Mouse (Mus musculus): ENCODE data around the gene Sytl1. TPM values are rescaled to one million over a fixed set of nuclear protein-coding genes. Genes with fewer than 3 reads are reported as not detected.
A peak's percentile ranks its signal among the peaks of the same experiment; 100 is the strongest.

Sytl1 gene
- polyA plus RNA-seq, 1 experiment: 0.07 TPM

- TF ChIP-seq GATA1 (IDR thresholded peaks at IDR 0.05; ENCODE audit: low read length): no peak
- TF ChIP-seq TAL1 (IDR thresholded peaks at IDR 0.05; ENCODE audit: low read length): no peak
- no peak overlapping the region for H3K4me3 ChIP-seq (replicated peaks)
- H3K4me1 ChIP-seq (ENCODE audit: control insufficient read depth): peaks cover 21% of the 10 kb centered on the region
- no peaks in the 10 kb centered on the region for H3K36me3 ChIP-seq (ENCODE audit: control insufficient read depth)
- peaks cover 71% of the 10 kb centered on the region for H3K27me3 ChIP-seq (ENCODE audit: control insufficient read depth)
- H3K9me3 ChIP-seq (ENCODE audit: control insufficient read depth, low read length): peaks cover 2% of the 10 kb centered on the region; the same call in 1 of the 2 replicates
Measured at GRCm38 (mm10) chr4:133213661-133214060, 49.3 kb downstream of the Sytl1 start.

- Histone ChIP-seq H3K4me3 (replicated peaks) (no peak overlapping the region), H3K4me1 (ENCODE audit: control insufficient read depth) (peaks cover 21% of the 10 kb centered on the region), H3K27me3 (ENCODE audit: control insufficient read depth) (peaks cover 71% of the 10 kb centered on the region), H3K9me3 (ENCODE audit: control insufficient read depth, low read length) (peaks cover 2% of the 10 kb centered on the region; the same call in 1 of the 2 replicates), H3K36me3 (ENCODE audit: control insufficient read depth) (no peaks in the 10 kb centered on the region)
- no peak for TF ChIP-seq GATA1 (IDR thresholded peaks at IDR 0.05; ENCODE audit: low read length)
- TF ChIP-seq TAL1 (IDR thresholded peaks at IDR 0.05; ENCODE audit: low read length): no peak
Measured at GRCm38 (mm10) chr4:133213268-133213590, 49.7 kb downstream of the Sytl1 start.

GRCm38 (mm10) chr4:133212562-133213267 is 50.2 kb downstream of the Sytl1 start:
- H3K9me3 ChIP-seq (ENCODE audit: control insufficient read depth, low read length): peaks cover 2% of the 10 kb centered on the region; the same call in 1 of the 2 replicates
- peaks cover 66% of the 10 kb centered on the region for H3K27me3 ChIP-seq (ENCODE audit: control insufficient read depth)
- no peak for TF ChIP-seq GATA1 (IDR thresholded peaks at IDR 0.05; ENCODE audit: low read length)
- no peak for TF ChIP-seq TAL1 (IDR thresholded peaks at IDR 0.05; ENCODE audit: low read length)
- H3K36me3 ChIP-seq (ENCODE audit: control insufficient read depth): no peaks in the 10 kb centered on the region
- peaks cover 20% of the 10 kb centered on the region for H3K4me1 ChIP-seq (ENCODE audit: control insufficient read depth)
- peak overlapping the region; percentile 55 for H3K4me3 ChIP-seq (replicated peaks)

- TF ChIP-seq TAL1 (IDR thresholded peaks at IDR 0.05; ENCODE audit: low read length): no peak
- no peak for TF ChIP-seq GATA1 (IDR thresholded peaks at IDR 0.05; ENCODE audit: low read length)
- H3K9me3 ChIP-seq (ENCODE audit: control insufficient read depth, low read length): peaks cover 2% of the 10 kb centered on the region; the same call in 1 of the 2 replicates
- peaks cover 17% of the 10 kb centered on the region for H3K4me1 ChIP-seq (ENCODE audit: control insufficient read depth)
- H3K27me3 ChIP-seq (ENCODE audit: control insufficient read depth): peaks cover 65% of the 10 kb centered on the region
- H3K36me3 ChIP-seq (ENCODE audit: control insufficient read depth): no peaks in the 10 kb centered on the region
- peak within 1 kb of the TSS; percentile 55 for H3K4me3 ChIP-seq (replicated peaks)
Measured at GRCm38 (mm10) chr4:133211751-133212561, 51.0 kb downstream of the Sytl1 start, which contains the start of the genes Cd164l2 and Gpr3. Gene Cd164l2, plus strand, starts transcription at chr4:133212131. Gene Gpr3, minus strand, starts transcription at chr4:133212536.

- Histone ChIP-seq H3K9me3 (ENCODE audit: control insufficient read depth, low read length) (peaks cover 2% of the 10 kb centered on the region; the same call in 1 of the 2 replicates), H3K4me1 (ENCODE audit: control insufficient read depth) (peaks cover 17% of the 10 kb centered on the region), H3K4me3 (replicated peaks) (no peak overlapping the region), H3K36me3 (ENCODE audit: control insufficient read depth) (no peaks in the 10 kb centered on the region), H3K27me3 (ENCODE audit: control insufficient read depth) (peaks cover 63% of the 10 kb centered on the region)
- TF ChIP-seq GATA1 (IDR thresholded peaks at IDR 0.05; ENCODE audit: low read length): no peak
- TF ChIP-seq TAL1 (IDR thresholded peaks at IDR 0.05; ENCODE audit: low read length): no peak
Measured at GRCm38 (mm10) chr4:133210788-133211390, 52.0 kb downstream of the Sytl1 start.

GRCm38 (mm10) chr4:133210023-133210787 is 52.7 kb downstream of the Sytl1 start:
- Histone ChIP-seq H3K4me1 (ENCODE audit: control insufficient read depth) (peaks cover 17% of the 10 kb centered on the region), H3K27me3 (ENCODE audit: control insufficient read depth) (peaks cover 59% of the 10 kb centered on the region), H3K4me3 (replicated peaks) (no peak overlapping the region), H3K9me3 (ENCODE audit: control insufficient read depth, low read length) (peaks cover 2% of the 10 kb centered on the region; the same call in 1 of the 2 replicates), H3K36me3 (ENCODE audit: control insufficient read depth) (no peaks in the 10 kb centered on the region)
- TF ChIP-seq TAL1 (IDR thresholded peaks at IDR 0.05; ENCODE audit: low read length): no peak
- TF ChIP-seq GATA1 (IDR thresholded peaks at IDR 0.05; ENCODE audit: low read length): no peak

GRCm38 (mm10) chr4:133209366-133209765 is 53.5 kb downstream of the Sytl1 start:
- TF ChIP-seq GATA1 (IDR thresholded peaks at IDR 0.05; ENCODE audit: low read length) (no peak), TAL1 (IDR thresholded peaks at IDR 0.05; ENCODE audit: low read length) (no peak)
- Histone ChIP-seq H3K36me3 (ENCODE audit: control insufficient read depth) (no peaks in the 10 kb centered on the region), H3K4me3 (replicated peaks) (no peak overlapping the region), H3K27me3 (ENCODE audit: control insufficient read depth) (peaks cover 53% of the 10 kb centered on the region), H3K9me3 (ENCODE audit: control insufficient read depth, low read length) (peaks cover 2% of the 10 kb centered on the region; the same call in 1 of the 2 replicates), H3K4me1 (ENCODE audit: control insufficient read depth) (peaks cover 17% of the 10 kb centered on the region)

- Histone ChIP-seq H3K9me3 (ENCODE audit: control insufficient read depth, low read length) (no peaks in the 10 kb centered on the region), H3K4me1 (ENCODE audit: control insufficient read depth) (peaks cover 10% of the 10 kb centered on the region), H3K36me3 (ENCODE audit: control insufficient read depth) (peaks cover 3% of the 10 kb centered on the region), H3K27me3 (ENCODE audit: control insufficient read depth) (peaks cover 10% of the 10 kb centered on the region), H3K4me3 (replicated peaks) (no peak overlapping the region)
- TF ChIP-seq TAL1 (IDR thresholded peaks at IDR 0.05; ENCODE audit: low read length) (no peak), GATA1 (IDR thresholded peaks at IDR 0.05; ENCODE audit: low read length) (no peak)
Measured at GRCm38 (mm10) chr4:133204379-133204778, 58.5 kb downstream of the Sytl1 start.
